Mouse (Mus musculus) MEL (cell line): ENCODE measurements at regions not wholly inside any gene's neighbourhood (a gene's known extent, or its start where the extent isn't known, plus 50 kb on each side); places are given as distances from the start of the nearest gene placed in this dataset.

Experiments used
- DNase-seq: peaks from one replicate; pipeline ENCODE4 v3.0.0; 2011; ENCODE audit warnings: low read depth, low spot score
- H3K27ac ChIP-seq: 2 replicates; pipeline ENCODE4 v1.5.1; 2012; ENCODE audit warnings: low read depth, mild to moderate bottlenecking, control low read depth, low read length, moderate library complexity; ENCODE audit not compliant: control insufficient read depth
- H3K27me3 ChIP-seq, 2 experiments: fragments of 150-350 bp in 1 of 2; sonication (generic) in 1 of 2; 2 replicates each; pipeline ENCODE4 v1.6.1; 2012; ENCODE audit warnings: low read length in 2 of 2, mild to moderate bottlenecking in 2 of 2, improper control_type of control experiment in 1 of 2, moderate library complexity in 1 of 2; ENCODE audit not compliant: insufficient read depth in 2 of 2, control insufficient read depth in 1 of 2
- H3K36me3 ChIP-seq, 2 experiments: 2 replicates each; pipeline ENCODE4 v1.6.1; 2012 to 2014; ENCODE audit warnings: low read length in 2 of 2, improper control_type of control experiment in 1 of 2, inconsistent platforms in 1 of 2, mild to moderate bottlenecking in 1 of 2; ENCODE audit not compliant: insufficient read depth in 2 of 2, control insufficient read depth in 1 of 2
- H3K4me1 ChIP-seq, 2 experiments: fragments of 150-350 bp in 1 of 2; sonication (generic) in 1 of 2; 2 replicates each; pipeline ENCODE4 v1.6.1; 2012; ENCODE audit warnings: low read length in 2 of 2, improper control_type of control experiment in 1 of 2, mild to moderate bottlenecking in 1 of 2; ENCODE audit not compliant: insufficient read depth in 2 of 2, control insufficient read depth in 1 of 2
- H3K4me3 ChIP-seq, 2 experiments: fragments of 150-350 bp in 1 of 2; sonication (generic) in 1 of 2; 2 replicates each; pipeline ENCODE4 v1.5.1; 2012; ENCODE audit warnings: low read depth in 2 of 2, low read length in 2 of 2, mild to moderate bottlenecking in 2 of 2, moderate library complexity in 2 of 2, control low read depth in 1 of 2, improper control_type of control experiment in 1 of 2; ENCODE audit not compliant: control insufficient read depth in 1 of 2, insufficient read depth in 1 of 2
- H3K79me2 ChIP-seq: 2 replicates; pipeline ENCODE4 v1.6.1; 2012; ENCODE audit warnings: mild to moderate bottlenecking, low read length, moderate library complexity; ENCODE audit not compliant: control insufficient read depth, poor library complexity, insufficient read depth
- H3K9ac ChIP-seq: 2 replicates; pipeline ENCODE4 v1.6.1; 2012; ENCODE audit warnings: low read depth, mild to moderate bottlenecking, control low read depth, low read length, moderate library complexity; ENCODE audit not compliant: control insufficient read depth, poor library complexity, severe bottlenecking
- H3K9me3 ChIP-seq: fragments of 150-350 bp; sonication (generic); replicated peaks from 2 replicates; pipeline ENCODE4 v1.6.1; 2012; ENCODE audit warnings: mild to moderate bottlenecking, low read length, improper control_type of control experiment, moderate library complexity; ENCODE audit not compliant: insufficient read depth
- BHLHE40 ChIP-seq: IDR thresholded peaks from 2 replicates; pipeline ENCODE4 v1.6.1; 2012; ENCODE audit warnings: low read depth, mild to moderate bottlenecking, inconsistent platforms, low read length, improper control_type of control experiment, borderline replicate concordance
- CHD2 ChIP-seq: IDR thresholded peaks from 2 replicates; pipeline ENCODE4 v1.6.1; 2011; ENCODE audit warnings: low read length, improper control_type of control experiment
- CTCF ChIP-seq, 3 experiments: IDR thresholded peaks in 2 of 3; conservative IDR thresholded peaks in 1 of 3; 2 replicates each; pipeline ENCODE4 v1.5.1; 2011 to 2012; ENCODE audit warnings: low read length in 3 of 3, low read depth in 2 of 3, mild to moderate bottlenecking in 2 of 3, improper control_type of control experiment in 1 of 3, inconsistent platforms in 1 of 3, mixed read lengths in 1 of 3, moderate library complexity in 1 of 3; ENCODE audit not compliant: control insufficient read depth in 1 of 3, insufficient read depth in 1 of 3, poor library complexity in 1 of 3, severe bottlenecking in 1 of 3
- E2F4 ChIP-seq: IDR thresholded peaks from 2 replicates; pipeline ENCODE4 v1.6.1; 2011; ENCODE audit warnings: low read depth, low read length, improper control_type of control experiment, borderline replicate concordance
- ELF1 ChIP-seq: IDR thresholded peaks from 2 replicates; pipeline ENCODE4 v1.6.1; 2014; ENCODE audit warnings: low read depth, mild to moderate bottlenecking, inconsistent platforms, low read length, improper control_type of control experiment, moderate library complexity
- EP300 ChIP-seq, 2 experiments: IDR thresholded peaks; 2 replicates each; pipeline ENCODE4 v1.6.1; 2011; ENCODE audit warnings: improper control_type of control experiment in 2 of 2, low read length in 2 of 2, low read depth in 1 of 2, mild to moderate bottlenecking in 1 of 2
- GABPA ChIP-seq: IDR thresholded peaks from 2 replicates; pipeline ENCODE4 v1.6.1; 2012; ENCODE audit warnings: low read depth, mild to moderate bottlenecking, inconsistent platforms, low read length, improper control_type of control experiment, moderate library complexity
- KAT2A ChIP-seq: conservative IDR thresholded peaks from 2 replicates; pipeline ENCODE4 v1.6.1; 2012; ENCODE audit warnings: low read depth, low read length, improper control_type of control experiment, inconsistent platforms
- MAZ ChIP-seq: IDR thresholded peaks from 2 replicates; pipeline ENCODE4 v1.6.1; 2012; ENCODE audit warnings: low read depth, mild to moderate bottlenecking, inconsistent platforms, low read length, improper control_type of control experiment
- MEF2A ChIP-seq: IDR thresholded peaks from 2 replicates; pipeline ENCODE4 v1.6.1; 2014; ENCODE audit warnings: low read depth, mild to moderate bottlenecking, inconsistent platforms, low read length, improper control_type of control experiment; ENCODE audit not compliant: poor library complexity, insufficient replicate concordance, severe bottlenecking; ENCODE audit errors: extremely low read depth
- NELFE ChIP-seq: IDR thresholded peaks from 2 replicates; pipeline ENCODE4 v1.6.1; 2011; ENCODE audit warnings: low read depth, low read length, improper control_type of control experiment
- NRF1 ChIP-seq: IDR thresholded peaks from 2 replicates; pipeline ENCODE4 v1.6.1; 2014; ENCODE audit warnings: low read depth, mild to moderate bottlenecking, inconsistent platforms, low read length, improper control_type of control experiment, moderate library complexity; ENCODE audit not compliant: poor library complexity, insufficient read depth, severe bottlenecking
- POLR2A ChIP-seq, 2 experiments: IDR thresholded peaks; 2 replicates each; pipeline ENCODE4 v1.6.1; 2011 to 2012; ENCODE audit warnings: low read length in 2 of 2, mild to moderate bottlenecking in 2 of 2, control low read depth in 1 of 2, improper control_type of control experiment in 1 of 2, low read depth in 1 of 2, moderate library complexity in 1 of 2; ENCODE audit not compliant: control insufficient read depth in 1 of 2, insufficient read depth in 1 of 2, poor library complexity in 1 of 2
- POLR2AphosphoS2 ChIP-seq: IDR thresholded peaks from 2 replicates; pipeline ENCODE4 v1.6.1; 2011; ENCODE audit warnings: low read length, improper control_type of control experiment
- RCOR1 ChIP-seq: IDR thresholded peaks from 2 replicates; pipeline ENCODE4 v1.6.1; 2012; ENCODE audit warnings: low read depth, mild to moderate bottlenecking, inconsistent platforms, low read length, improper control_type of control experiment
- SMC3 ChIP-seq: IDR thresholded peaks from 2 replicates; pipeline ENCODE4 v1.6.1; 2011; ENCODE audit warnings: low read depth, low read length, improper control_type of control experiment
- TAL1 ChIP-seq: IDR thresholded peaks from 2 replicates; pipeline ENCODE4 v1.6.1; 2012; ENCODE audit warnings: mild to moderate bottlenecking, inconsistent platforms, low read length, moderate library complexity, mixed read lengths
- TBP ChIP-seq: IDR thresholded peaks from 2 replicates; pipeline ENCODE4 v1.8.0; 2011; ENCODE audit warnings: low read depth, low read length, improper control_type of control experiment
- TCF12 ChIP-seq: IDR thresholded peaks from 2 replicates; pipeline ENCODE4 v1.6.1; 2014; ENCODE audit warnings: low read depth, mild to moderate bottlenecking, inconsistent platforms, low read length, improper control_type of control experiment, moderate library complexity
- UBTF ChIP-seq: IDR thresholded peaks from 2 replicates; pipeline ENCODE4 v1.6.1; 2012; ENCODE audit warnings: low read depth, mild to moderate bottlenecking, inconsistent platforms, low read length, improper control_type of control experiment, moderate library complexity, borderline replicate concordance; ENCODE audit not compliant: insufficient read depth
- ZC3H11A ChIP-seq: IDR thresholded peaks from 2 replicates; pipeline ENCODE4 v1.6.1; 2012; ENCODE audit warnings: low read depth, mild to moderate bottlenecking, inconsistent platforms, low read length, improper control_type of control experiment
- ZKSCAN1 ChIP-seq: IDR thresholded peaks from 2 replicates; pipeline ENCODE4 v1.6.1; 2012; ENCODE audit warnings: low read depth, mild to moderate bottlenecking, inconsistent platforms, low read length, improper control_type of control experiment, moderate library complexity
- ZMIZ1 ChIP-seq: IDR thresholded peaks from 2 replicates; pipeline ENCODE4 v1.6.1; 2012; ENCODE audit warnings: low read depth, mild to moderate bottlenecking, inconsistent platforms, low read length, improper control_type of control experiment, moderate library complexity

- TF ChIP-seq TBP (no peak), NELFE (no peak), BHLHE40 (no peak), MAZ (no peak), ELF1 (no peak), TAL1 (no peak), CTCF (IDR thresholded peaks at IDR 0.05 in 2 of 3, conservative IDR thresholded peaks at IDR 0.05 in 1 of 3; ENCODE audit: control insufficient read depth in 1 of 3, insufficient read depth in 1 of 3, low read depth in 2 of 3, low read length in 3 of 3, poor library complexity in 1 of 3, severe bottlenecking in 1 of 3) (no peak), EP300 (IDR thresholded peaks at IDR 0.05; ENCODE audit: low read depth in 1 of 2, low read length in 2 of 2) (no peak), TCF12 (no peak), NRF1 (no peak), ZC3H11A (no peak), MEF2A (no peak), CHD2 (no peak)
- H3K4me3 ChIP-seq = no peak overlapping the region
- no peaks in the 10 kb centered on the region for H3K27me3 ChIP-seq
- no peak overlapping the region for H3K9ac ChIP-seq
- H3K27ac ChIP-seq = no peak overlapping the region
- no peaks in the 10 kb centered on the region for H3K79me2 ChIP-seq
- H3K4me1 ChIP-seq = no peaks in the 10 kb centered on the region
- no peaks in the 10 kb centered on the region for H3K9me3 ChIP-seq
- no peak for DNase-seq
- H3K36me3 ChIP-seq = no peaks in the 10 kb centered on the region
Observed at GRCm38 (mm10) chrX:133447417-133447816, 241.4 kb downstream of the Pcdh19 start.

GRCm38 (mm10) chrX:133402446-133402845 lies 286.3 kb downstream of the Pcdh19 start:
- no peak overlapping the region for H3K27ac ChIP-seq
- H3K4me3 ChIP-seq = no peak overlapping the region
- no peaks in the 10 kb centered on the region for H3K4me1 ChIP-seq
- no peaks in the 10 kb centered on the region for H3K79me2 ChIP-seq
- no peaks in the 10 kb centered on the region for H3K36me3 ChIP-seq
- no peak for DNase-seq
- no peaks in the 10 kb centered on the region for H3K27me3 ChIP-seq
- TF ChIP-seq KAT2A = no peak
- no peak for TF ChIP-seq CTCF (IDR thresholded peaks at IDR 0.05 in 2 of 3, conservative IDR thresholded peaks at IDR 0.05 in 1 of 3; ENCODE audit: control insufficient read depth in 1 of 3, insufficient read depth in 1 of 3, low read depth in 2 of 3, low read length in 3 of 3, poor library complexity in 1 of 3, severe bottlenecking in 1 of 3)
- TF ChIP-seq SMC3 = no peak
- TF ChIP-seq CHD2 = no peak
- no peak for TF ChIP-seq POLR2A (IDR thresholded peaks at IDR 0.05; ENCODE audit: control insufficient read depth in 1 of 2, insufficient read depth in 1 of 2, low read depth in 1 of 2, low read length in 2 of 2, poor library complexity in 1 of 2)
- no peak for TF ChIP-seq EP300 (IDR thresholded peaks at IDR 0.05; ENCODE audit: low read depth in 1 of 2, low read length in 2 of 2)
- TF ChIP-seq NELFE = no peak
- no peak for TF ChIP-seq GABPA
- TF ChIP-seq ZKSCAN1 = no peak
- TF ChIP-seq E2F4 = no peak
- TF ChIP-seq BHLHE40 = no peak
- TF ChIP-seq RCOR1 = no peak
- no peak for TF ChIP-seq POLR2AphosphoS2
- no peak for TF ChIP-seq UBTF
- no peak for TF ChIP-seq MEF2A
- TF ChIP-seq ZC3H11A = no peak
- TF ChIP-seq ZMIZ1 = no peak
- TF ChIP-seq, all 39 proteins: peak for 0
- Histone ChIP-seq H3K9me3 (no peaks in the 10 kb centered on the region), H3K9ac (no peak overlapping the region)
